Mouse (Mus musculus): ENCODE data around the gene Abcc8. TPM values are rescaled to one million over a fixed set of nuclear protein-coding genes. Genes with fewer than 3 reads are reported as not detected.

The Abcc8 gene
- polyA plus RNA-seq, 1 experiment, result 1.3 TPM

DNA sequence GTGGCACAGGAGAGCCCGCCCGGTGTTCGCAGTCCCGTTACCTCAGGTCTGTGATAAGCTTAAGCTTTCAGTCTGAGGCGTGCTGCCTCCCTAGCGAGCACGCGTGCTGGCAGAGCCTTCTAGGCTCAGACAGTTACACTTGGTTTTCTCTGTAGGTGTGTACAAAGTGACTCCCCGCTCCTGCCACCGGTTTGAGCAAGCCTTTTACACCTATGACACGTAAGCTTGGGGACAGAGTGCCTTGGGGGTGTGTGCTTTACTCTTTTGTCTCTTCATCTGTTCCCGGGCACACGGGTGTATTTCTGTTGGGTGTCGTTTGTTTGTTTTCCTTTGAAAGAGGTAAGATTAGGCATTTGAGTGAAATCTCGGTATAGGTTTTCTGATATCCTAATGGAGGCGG lies 118.2 kb downstream of the Abcc8 start:
- no peaks in the 10 kb centered on the region for H3K27me3 ChIP-seq (ENCODE audit: control insufficient read depth, insufficient read depth, low read length)
- H3K4me1 ChIP-seq (ENCODE audit: control insufficient read depth, insufficient read depth, low read length), result no peaks in the 10 kb centered on the region
- no peak overlapping the region for H3K27ac ChIP-seq (ENCODE audit: control insufficient read depth, insufficient read depth, low read depth, low read length)
- peaks cover 3% of the 10 kb centered on the region; the same call in 1 of the 2 replicates for H3K36me3 ChIP-seq (ENCODE audit: control insufficient read depth, insufficient read depth, low read length)
- H3K4me3 ChIP-seq (ENCODE audit: control insufficient read depth, low read depth, low read length), result no peak overlapping the region
- TF ChIP-seq POLR2A (IDR thresholded peaks at IDR 0.05; ENCODE audit: control insufficient read depth, low read depth, low read length) (no peak), CTCF (IDR thresholded peaks at IDR 0.05; ENCODE audit: control insufficient read depth, insufficient read depth, insufficient replicate concordance, low read depth, low read length) (no peak)

DNA sequence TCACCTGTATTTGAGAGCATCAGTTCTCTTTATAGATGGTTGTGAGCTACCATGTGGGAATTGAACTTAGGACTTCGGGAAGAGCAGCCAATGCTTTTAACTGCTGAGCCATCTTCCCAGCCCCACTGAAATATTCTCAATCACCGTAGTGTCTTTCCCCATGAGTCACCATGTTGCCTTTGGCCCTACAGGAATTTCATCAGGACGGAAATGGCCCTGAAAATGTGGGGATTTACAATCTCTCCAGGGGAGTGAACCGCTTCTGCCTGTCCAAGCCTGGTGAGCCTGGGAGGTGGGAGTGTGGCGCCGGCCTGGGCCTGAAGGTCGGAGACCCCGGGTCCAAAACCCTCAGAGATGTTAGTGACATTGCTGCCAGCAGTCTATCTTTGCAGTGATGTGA lies 119.1 kb downstream of the Abcc8 start:
- TF ChIP-seq CTCF (IDR thresholded peaks at IDR 0.05; ENCODE audit: control insufficient read depth, insufficient read depth, insufficient replicate concordance, low read depth, low read length), result no peak
- TF ChIP-seq POLR2A (IDR thresholded peaks at IDR 0.05; ENCODE audit: control insufficient read depth, low read depth, low read length), result no peak
- Histone ChIP-seq H3K4me1 (ENCODE audit: control insufficient read depth, insufficient read depth, low read length) (no peaks in the 10 kb centered on the region), H3K36me3 (ENCODE audit: control insufficient read depth, insufficient read depth, low read length) (peaks cover 3% of the 10 kb centered on the region; the same call in 1 of the 2 replicates), H3K27ac (ENCODE audit: control insufficient read depth, insufficient read depth, low read depth, low read length) (no peak overlapping the region), H3K4me3 (ENCODE audit: control insufficient read depth, low read depth, low read length) (no peak overlapping the region), H3K27me3 (ENCODE audit: control insufficient read depth, insufficient read depth, low read length) (no peaks in the 10 kb centered on the region)

DNA sequence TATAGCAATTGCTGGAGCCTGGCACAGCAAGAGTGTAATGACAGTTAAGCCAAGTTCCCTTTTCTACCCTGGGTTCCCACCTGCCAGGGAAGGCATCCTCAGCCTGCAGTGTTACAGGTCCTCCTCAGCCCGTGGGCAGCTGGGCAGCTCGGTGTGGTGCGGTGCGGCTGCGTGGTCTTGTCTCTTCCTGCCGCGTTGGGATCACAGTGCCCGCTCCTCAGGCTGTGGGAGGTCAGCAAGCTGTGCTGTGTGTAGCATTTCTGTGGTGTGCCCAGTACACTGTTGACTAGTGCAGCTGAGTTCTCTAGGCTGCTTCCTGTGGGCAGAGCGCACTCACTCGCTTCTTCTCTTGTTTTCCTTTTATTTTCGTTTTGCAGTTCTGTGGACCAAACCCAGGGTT lies 121.0 kb downstream of the Abcc8 start:
- Histone ChIP-seq H3K4me3 (ENCODE audit: control insufficient read depth, low read depth, low read length) (no peak overlapping the region), H3K27me3 (ENCODE audit: control insufficient read depth, insufficient read depth, low read length) (no peaks in the 10 kb centered on the region), H3K4me1 (ENCODE audit: control insufficient read depth, insufficient read depth, low read length) (no peaks in the 10 kb centered on the region), H3K27ac (ENCODE audit: control insufficient read depth, insufficient read depth, low read depth, low read length) (no peak overlapping the region), H3K36me3 (ENCODE audit: control insufficient read depth, insufficient read depth, low read length) (peaks cover 5% of the 10 kb centered on the region)
- TF ChIP-seq CTCF (IDR thresholded peaks at IDR 0.05; ENCODE audit: control insufficient read depth, insufficient read depth, insufficient replicate concordance, low read depth, low read length), result no peak

Other genes starting within 250 kb of the Abcc8 start
- 0.67 and 1.0 TPM in 2 replicates for gene Abcc6, start 149.7 kb downstream of the Abcc8 start, polyA plus RNA-seq (2012; rRNA removed)
- gene Nomo1, start 146.3 kb downstream of the Abcc8 start, polyA plus RNA-seq (2012; rRNA removed), result 48.7 and 49.8 TPM in 2 replicates
- 1.3 and 1.7 TPM in 2 replicates for gene Kcnj11, start 79.3 kb downstream of the Abcc8 start, polyA plus RNA-seq (2012; rRNA removed)
- gene Ush1c, start 58.5 kb upstream of the Abcc8 start, polyA plus RNA-seq (2012; rRNA removed), result 2.8 and 3.0 TPM in 2 replicates
- 0.71 and 0.77 TPM in 2 replicates for gene Otog, start 61.0 kb upstream of the Abcc8 start, polyA plus RNA-seq (2012; rRNA removed)
- gene Myod1, start 196.4 kb upstream of the Abcc8 start, polyA plus RNA-seq (2012; rRNA removed), result 0.09 TPM in 1 of 2 replicates, not detected in the other
- 14.6 and 19.1 TPM in 2 replicates for gene Kcnc1, start 216.5 kb upstream of the Abcc8 start, polyA plus RNA-seq (2012; rRNA removed)

Data from testis, adult 2 months (tissue).